Mouse (Mus musculus) heart, adult 11 months (tissue): ENCODE results near the gene Bicral.
"Not testable (repeated sequence)": the region's sequence is repeated elsewhere in the genome, so short reads cannot be mapped to it uniquely, and the experiment has no call there.

Experiments
- DNase-seq: peaks from one replicate; pipeline ENCODE4 v3.0.0; 2022

Bicral gene

GRCm38 (mm10) chr17:46792963-46793362 lies 65.3 kb downstream of the Bicral start:
- DNase-seq = no peak

GRCm38 (mm10) chr17:46787974-46788373 lies 70.3 kb downstream of the Bicral start:
- DNase-seq = not testable (repeated sequence)

DNA sequence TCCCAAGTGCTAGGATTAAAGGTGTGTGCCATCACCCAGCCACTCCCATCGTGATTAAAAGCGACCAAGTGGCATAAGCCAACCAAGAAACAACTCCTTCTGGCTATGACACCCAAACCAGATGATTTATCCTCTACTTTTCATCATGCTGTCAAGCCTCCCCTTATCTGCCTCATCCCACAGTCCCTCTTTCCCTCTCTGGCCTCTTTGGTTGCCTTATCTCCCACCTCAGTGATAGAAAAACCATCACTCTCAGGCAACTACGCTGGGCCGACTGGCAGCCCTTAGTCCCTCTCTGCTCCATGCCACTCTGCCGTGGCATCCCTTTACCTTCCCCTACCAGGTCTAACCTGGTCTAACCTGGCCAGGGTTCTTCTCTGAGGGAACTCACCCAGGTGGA lies 71.3 kb downstream of the Bicral start:
- no peak for DNase-seq

DNA sequence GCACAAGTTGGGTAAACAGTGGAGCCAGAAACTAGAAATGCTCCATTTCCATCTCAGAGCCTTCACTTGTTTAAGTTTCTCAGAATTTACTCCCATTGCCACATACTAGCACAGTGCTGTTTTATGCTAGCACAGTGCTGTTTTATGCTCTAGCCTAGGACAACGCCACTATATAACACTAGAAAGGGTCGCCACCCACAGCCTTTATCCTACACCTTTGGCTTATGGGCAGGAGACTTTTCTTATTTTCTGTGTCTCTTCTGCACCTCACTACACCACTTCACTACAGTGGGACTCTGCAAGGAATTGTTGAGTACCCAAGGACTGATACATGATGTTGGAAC lies 75.1 kb downstream of the Bicral start:
- DNase-seq = no peak

- DNase-seq = peak; percentile 99
Observed at GRCm38 (mm10) chr17:46782341-46783221, 75.7 kb downstream of the Bicral start, which contains the start of gene Rpl7l1. Gene Rpl7l1 (minus strand): TSS chr17:46782672.

GRCm38 (mm10) chr17:46781876-46782275 lies 76.4 kb downstream of the Bicral start:
- no peak for DNase-seq

- DNase-seq = no peak
Observed at GRCm38 (mm10) chr17:46776087-46776486, 82.2 kb downstream of the Bicral start.

DNA sequence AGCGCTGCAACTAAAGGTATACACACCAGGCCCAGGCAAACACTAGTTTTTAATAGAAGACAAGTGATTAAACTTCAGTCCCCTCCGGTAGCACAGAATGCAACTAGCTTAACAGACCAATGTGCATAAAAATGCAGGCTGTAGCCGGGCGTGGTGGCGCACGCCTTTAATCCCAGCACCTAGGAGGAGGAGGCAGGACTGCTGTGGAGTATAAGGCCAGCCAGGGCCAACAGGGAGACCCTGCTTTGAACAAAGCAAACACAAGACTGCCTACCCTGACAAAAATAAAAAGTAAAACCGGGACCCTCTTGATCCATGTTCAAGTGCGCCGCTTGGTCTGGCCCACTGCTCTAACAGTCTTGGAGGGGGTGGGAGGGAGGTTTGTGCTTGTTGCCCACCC lies 83.2 kb downstream of the Bicral start:
- peak; percentile 92 for DNase-seq

- DNase-seq = no peak
Observed at GRCm38 (mm10) chr17:46774131-46774472, 84.2 kb downstream of the Bicral start.

GRCm38 (mm10) chr17:46773278-46774130 lies 84.8 kb downstream of the Bicral start:
- DNase-seq = no peak

DNA sequence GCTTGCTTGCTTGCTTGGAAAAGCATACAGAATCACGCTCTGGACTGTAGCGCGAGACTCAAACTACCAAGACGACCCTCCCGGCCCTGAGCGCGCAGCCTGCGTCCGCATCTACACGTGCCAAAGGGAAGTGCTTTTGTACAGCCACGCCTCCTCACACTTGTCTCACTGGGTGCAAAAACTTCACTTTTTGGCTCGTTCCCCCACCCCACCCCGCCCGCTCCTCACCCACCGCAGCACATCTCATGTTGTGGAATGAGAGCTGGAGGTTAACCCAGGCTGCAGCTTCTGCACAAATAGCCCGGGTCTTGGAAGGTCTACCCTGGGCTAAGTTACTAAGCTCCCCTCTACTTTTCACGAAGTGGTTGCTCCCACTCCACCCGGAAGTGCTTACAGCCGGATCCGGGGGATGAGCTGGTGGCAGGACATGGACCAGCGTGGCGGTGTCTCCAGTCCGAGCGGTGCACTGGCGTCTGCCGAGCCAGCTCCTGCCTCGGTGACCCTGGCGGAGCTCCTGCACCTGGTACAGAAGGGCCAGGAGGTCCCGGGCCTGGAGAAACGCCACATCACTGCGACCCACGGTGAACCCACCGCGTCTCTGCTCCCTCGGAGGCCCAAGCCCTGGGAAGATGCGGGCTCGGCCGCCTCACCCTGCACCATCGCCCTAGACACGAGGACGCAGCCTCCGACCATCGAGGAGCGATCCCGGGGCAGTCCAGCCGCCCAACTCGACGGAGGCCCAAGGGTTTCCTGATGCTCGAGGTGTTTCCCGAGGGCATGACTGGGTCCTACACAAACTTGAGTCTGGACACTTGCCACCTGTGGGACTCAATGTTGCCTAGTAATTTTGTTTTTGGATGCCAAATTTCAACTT lies 85.6 kb downstream of the Bicral start, which contains the start of gene 2310039H08Rik:
2310039H08Rik (plus strand) TSS at position 232 of the 874 bp plus-strand sequence.
- DNase-seq = peak; percentile 99

- DNase-seq = no peak
Observed at GRCm38 (mm10) chr17:46772038-46772403, 86.3 kb downstream of the Bicral start.

DNA sequence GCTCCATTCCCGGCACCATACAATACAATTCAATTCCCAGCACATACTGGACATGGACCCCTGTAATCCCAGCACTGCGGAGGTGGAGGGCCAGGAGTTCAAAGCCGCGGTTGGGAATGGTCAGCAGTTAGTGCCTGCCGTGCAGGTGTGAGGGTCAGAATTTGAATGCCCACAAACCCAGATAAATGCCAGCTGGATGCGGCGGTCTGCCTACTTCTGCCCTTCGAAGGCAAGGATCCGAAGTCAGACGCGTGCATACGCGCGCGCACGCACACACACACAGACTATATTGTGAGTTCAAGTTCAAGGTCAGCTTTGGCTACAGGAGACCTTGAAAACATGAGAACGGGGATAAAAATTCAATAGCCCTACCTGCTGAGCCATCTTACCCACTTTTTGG lies 86.7 kb downstream of the Bicral start:
- DNase-seq = peak; percentile 92

GRCm38 (mm10) chr17:46771025-46771424 lies 87.3 kb downstream of the Bicral start:
- DNase-seq = no peak

DNA sequence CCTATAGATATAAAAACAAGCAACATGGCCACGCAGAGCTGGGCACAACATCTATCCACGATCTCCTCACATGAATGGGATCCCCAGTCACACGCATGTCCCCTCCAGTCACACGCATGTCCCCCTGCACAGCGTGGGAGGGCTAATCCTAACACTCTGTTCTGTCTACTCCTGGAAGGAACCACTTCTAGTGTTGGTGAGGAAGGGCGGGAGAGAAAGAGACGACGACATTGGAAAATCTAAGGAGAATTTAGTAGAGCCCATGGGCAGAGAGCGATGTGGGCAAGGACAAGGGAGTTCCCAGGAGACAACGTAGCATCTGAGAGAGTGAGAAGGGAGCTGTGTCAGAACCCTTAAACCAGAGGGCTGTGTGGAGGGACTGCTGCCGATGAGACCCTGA lies 87.7 kb downstream of the Bicral start:
- peak; percentile 89 for DNase-seq

DNA sequence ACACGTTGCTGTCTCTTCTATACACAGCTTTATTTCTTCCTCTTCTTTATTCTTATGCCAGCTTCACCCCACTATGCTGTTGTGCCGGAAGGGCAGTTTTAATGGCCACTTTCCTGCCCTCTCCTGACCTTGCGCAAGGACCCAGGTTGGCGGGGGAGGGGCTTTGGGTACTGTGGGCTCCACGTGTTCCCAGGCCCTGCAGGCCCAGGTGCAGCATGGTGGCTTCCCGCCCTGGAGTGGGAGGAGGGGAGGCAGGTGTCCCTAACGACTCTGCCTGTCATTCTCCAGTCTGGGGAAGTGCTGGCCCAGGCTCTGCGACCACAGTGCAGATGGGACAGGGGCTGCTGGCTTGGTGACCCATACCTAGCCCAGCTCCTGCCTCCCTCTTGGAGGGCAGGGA lies 90.4 kb downstream of the Bicral start:
- no peak for DNase-seq

DNA sequence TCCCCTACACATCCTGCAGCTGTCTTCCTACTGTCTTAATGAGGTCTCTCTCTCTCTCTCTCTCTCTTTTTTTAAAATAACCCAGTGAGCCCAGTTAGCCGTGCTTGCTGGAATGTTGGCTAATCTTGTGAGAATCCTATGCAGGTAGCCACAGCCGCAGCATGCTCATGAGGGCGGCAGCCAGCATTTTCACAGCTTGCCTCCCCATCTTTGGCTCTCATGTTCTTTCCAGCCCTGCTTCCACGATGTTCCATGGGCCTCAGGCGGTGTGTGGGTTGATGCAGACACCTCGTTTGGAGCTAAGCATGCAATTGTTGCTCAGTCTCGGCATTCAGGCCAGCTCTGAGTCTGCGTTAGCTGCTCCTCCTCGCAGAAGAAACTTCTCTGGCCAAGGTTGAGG lies 93.4 kb downstream of the Bicral start:
- not testable (repeated sequence) for DNase-seq

- DNase-seq = no peak
Observed at GRCm38 (mm10) chr17:46763544-46763943, 94.7 kb downstream of the Bicral start, which contains the start of gene Ptcra. Gene Ptcra (minus strand): TSS chr17:46763712.

DNA sequence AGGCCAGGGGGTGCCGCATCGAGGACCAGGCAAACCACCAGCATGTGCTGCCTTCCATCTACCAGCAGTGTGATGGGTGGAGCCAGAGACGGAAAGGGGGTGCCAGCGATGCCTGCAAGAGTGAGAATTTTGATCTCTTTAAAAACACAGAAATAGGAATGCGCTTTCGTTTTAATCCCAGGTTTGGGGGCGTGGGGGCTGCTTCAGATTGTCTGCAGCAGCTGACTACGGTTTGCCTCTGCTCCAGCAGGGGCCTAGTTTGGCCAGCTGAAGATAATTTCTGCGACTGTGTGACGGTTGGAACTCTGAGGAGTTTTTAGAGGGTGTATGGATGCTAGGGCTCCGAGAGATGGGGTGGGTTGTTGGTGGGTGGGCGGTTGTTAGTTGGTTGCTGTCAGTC lies 99.5 kb downstream of the Bicral start:
- no peak for DNase-seq

DNA sequence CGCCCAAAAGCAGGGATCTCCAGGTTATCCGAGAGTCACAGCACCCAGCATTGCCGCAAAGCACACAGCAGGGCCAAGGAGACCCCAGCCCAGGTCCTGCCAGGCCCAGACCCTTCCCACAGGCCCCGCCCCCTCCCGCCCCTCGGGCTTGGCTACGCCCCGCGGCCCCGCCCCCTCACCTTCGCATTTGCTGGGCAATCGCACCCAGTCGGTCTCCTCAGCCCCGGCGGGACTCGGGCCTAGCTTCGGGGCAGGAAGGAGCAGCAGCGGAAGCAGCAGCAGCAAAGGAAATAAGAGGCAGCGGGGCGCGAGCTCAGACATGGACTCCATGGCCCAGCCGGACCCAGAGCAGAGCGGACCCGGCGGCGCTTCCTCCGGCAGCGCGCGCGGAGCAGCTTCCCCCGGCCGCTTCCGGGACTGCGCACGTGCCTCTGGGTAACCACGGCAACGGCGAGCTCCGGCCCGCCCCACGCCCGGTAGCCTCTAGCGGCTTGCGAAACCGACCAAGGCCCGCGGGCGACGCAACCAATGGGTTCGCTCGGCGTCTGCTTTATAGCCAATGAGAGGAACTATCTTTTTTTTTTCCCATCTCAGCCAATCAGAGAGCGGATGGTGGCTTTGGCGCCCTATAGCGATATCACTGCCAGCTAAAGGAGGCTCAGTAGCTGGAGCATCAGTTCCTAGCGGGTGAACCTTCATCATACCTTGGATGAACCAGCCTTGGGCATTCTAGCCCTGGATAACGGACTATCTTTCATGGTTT lies 106.3 kb downstream of the Bicral start, which contains the start of gene Cnpy3:
Cnpy3 (minus strand) TSS at position 421 of the 763 bp plus-strand sequence.
- DNase-seq = peak; percentile 100

- DNase-seq = no peak
Observed at GRCm38 (mm10) chr17:46751056-46751793, 107.1 kb downstream of the Bicral start.
